Mouse (Mus musculus) layer of hippocampus, adult 2 months (tissue): ENCODE measurements around the gene Cnbp. TPM values are rescaled to one million over a fixed set of nuclear protein-coding genes. Genes with fewer than 3 reads are reported as not detected.
A peak's percentile ranks its signal among the peaks of the same experiment; 100 is the strongest.

Experiments used
- DNase-seq, 2 experiments: peaks; one replicate each; pipeline ENCODE4 v3.0.0; 2022; ENCODE audit warnings: low spot score in 2 of 2
- H3K27ac ChIP-seq: fragments of 200-600 bp; 2 replicates; pipeline ENCODE4 v1.8.1; 2022
- H3K4me3 ChIP-seq: fragments of 200-600 bp; 2 replicates; pipeline ENCODE4 v1.8.1; 2022; ENCODE audit warnings: mild to moderate bottlenecking
- CTCF ChIP-seq: fragments of 200-600 bp; conservative IDR thresholded peaks from 2 replicates; pipeline ENCODE4 v1.8.1; 2022; ENCODE audit warnings: antibody characterized with exemption, mild to moderate bottlenecking, moderate library complexity
- total RNA-seq, 2 experiments: library from RNA; stranded (reverse); gene quantifications; 2 replicates each; pipeline ENCODE4 v1.2.3; 2021

The Cnbp gene
- total RNA-seq, 2 experiments from 2014 or later: 255 to 275 TPM

- no peak overlapping the region for H3K4me3 ChIP-seq
- no peak for DNase-seq
- H3K27ac ChIP-seq: no peak overlapping the region
- peak; percentile 58 for TF ChIP-seq CTCF
These were observed 8.7 kb downstream of the Cnbp start for GRCm38 (mm10) chr6:87842254-87842653.

DNA sequence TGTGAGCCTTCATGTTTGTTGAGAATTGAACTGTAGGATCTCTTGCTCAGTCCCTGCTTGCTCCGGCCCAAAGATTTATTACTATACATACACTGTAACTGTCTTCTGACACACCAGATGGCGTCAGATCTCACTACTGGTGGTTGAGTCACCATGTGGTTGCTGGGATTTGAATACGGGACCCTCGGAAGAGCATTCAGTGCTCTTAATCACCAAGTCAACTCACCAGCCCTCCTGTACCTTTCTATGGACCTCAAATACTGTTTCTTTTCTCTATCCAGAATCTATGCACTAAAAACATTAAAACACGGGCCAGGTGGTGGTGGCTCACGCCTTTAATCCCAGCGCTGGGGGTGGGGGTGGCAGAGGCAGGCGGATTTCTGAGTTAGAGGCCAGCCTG, 9.3 kb downstream of the Cnbp start:
- H3K4me3 ChIP-seq: no peak overlapping the region
- DNase-seq: no peak
- no peak overlapping the region for H3K27ac ChIP-seq
- no peak for TF ChIP-seq CTCF

DNA sequence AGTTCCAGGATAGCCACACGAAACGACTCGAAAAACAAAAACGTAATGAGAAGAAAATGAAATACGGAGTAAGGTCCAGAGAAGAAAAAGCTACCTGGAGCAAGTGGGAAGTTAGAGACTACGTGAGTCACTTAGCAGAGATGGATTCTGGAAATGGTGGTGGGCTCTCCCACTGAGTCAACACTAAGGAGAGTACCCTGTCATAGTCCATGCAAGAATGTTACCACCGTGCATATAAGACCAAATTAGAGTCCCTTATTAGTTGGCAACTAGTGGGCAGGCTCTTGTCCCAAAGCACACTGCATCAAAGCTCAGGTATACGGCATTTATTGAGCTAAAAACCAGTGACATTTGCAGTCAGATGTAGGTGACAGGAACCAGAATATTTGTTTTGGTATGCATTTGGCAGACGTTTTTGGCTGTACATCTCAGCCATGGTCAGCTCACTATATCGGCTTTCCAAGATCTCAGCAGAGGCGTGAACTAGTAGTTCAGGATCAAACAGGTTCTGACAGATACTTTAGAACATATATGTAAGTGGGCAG, 11.0 kb downstream of the Cnbp start:
- no peak overlapping the region for H3K4me3 ChIP-seq
- DNase-seq: no peak
- no peak for TF ChIP-seq CTCF
- peak overlapping the region; percentile 98; the same call in 1 of the 2 replicates for H3K27ac ChIP-seq

- TF ChIP-seq CTCF: peak; percentile 36
These were observed 12.2 kb downstream of the Cnbp start, which contains the start of gene Isy1 for GRCm38 (mm10) chr6:87838551-87839197. Gene Isy1, minus strand, starts transcription at chr6:87838798.

GRCm38 (mm10) chr6:87835695-87836094, 15.2 kb downstream of the Cnbp start, which contains the start of gene Gm45140:
Gene Gm45140, minus strand, starts transcription at chr6:87835795.
- no peak for TF ChIP-seq CTCF
- Histone ChIP-seq H3K4me3 (no peak within 1 kb of the TSS), H3K27ac (no peak within 1 kb of the TSS)
- DNase-seq: no peak

More at GRCm38 (mm10) chr6:87838551-87839197, 12.2 kb downstream of the Cnbp start, which contains the start of gene Isy1:
- H3K27ac ChIP-seq: peak within 1 kb of the TSS; percentile 98
- DNase-seq: peak; percentile 96 to 97
- peak within 1 kb of the TSS; percentile 82 for H3K4me3 ChIP-seq

- no peak overlapping the region for H3K4me3 ChIP-seq
- no peak for TF ChIP-seq CTCF
- no peak overlapping the region for H3K27ac ChIP-seq
- no peak for DNase-seq
These were observed 30.5 kb downstream of the Cnbp start for GRCm38 (mm10) chr6:87820366-87820765.

- Histone ChIP-seq H3K27ac (no peak overlapping the region), H3K4me3 (no peak overlapping the region)
- TF ChIP-seq CTCF: no peak
- no peak for DNase-seq
These were observed 36.4 kb downstream of the Cnbp start for GRCm38 (mm10) chr6:87814486-87814885.

DNA sequence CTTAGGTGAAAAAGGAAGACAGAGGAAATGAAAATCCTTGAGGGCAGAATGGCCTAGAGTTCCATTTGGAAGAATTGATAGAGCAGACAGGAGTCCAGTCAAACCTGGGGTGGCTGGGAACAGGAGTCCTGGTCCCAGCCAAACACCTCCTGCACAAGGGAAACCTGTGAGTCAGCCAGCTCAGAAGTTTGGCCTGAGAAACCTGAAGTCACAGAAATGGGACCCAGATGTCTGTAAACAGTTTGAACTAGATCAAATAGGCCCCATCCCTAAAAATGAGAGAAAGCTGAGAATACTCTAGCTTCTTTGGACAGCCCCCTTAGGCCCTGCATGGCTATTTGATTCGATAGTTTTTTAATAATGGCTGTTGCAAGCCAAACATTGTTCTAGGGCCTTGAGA, 38.2 kb downstream of the Cnbp start:
- no peak for TF ChIP-seq CTCF
- Histone ChIP-seq H3K4me3 (peak overlapping the region; percentile 86; the same call in 1 of the 2 replicates), H3K27ac (peak overlapping the region; percentile 91; the same call in 1 of the 2 replicates)
- no peak for DNase-seq

DNA sequence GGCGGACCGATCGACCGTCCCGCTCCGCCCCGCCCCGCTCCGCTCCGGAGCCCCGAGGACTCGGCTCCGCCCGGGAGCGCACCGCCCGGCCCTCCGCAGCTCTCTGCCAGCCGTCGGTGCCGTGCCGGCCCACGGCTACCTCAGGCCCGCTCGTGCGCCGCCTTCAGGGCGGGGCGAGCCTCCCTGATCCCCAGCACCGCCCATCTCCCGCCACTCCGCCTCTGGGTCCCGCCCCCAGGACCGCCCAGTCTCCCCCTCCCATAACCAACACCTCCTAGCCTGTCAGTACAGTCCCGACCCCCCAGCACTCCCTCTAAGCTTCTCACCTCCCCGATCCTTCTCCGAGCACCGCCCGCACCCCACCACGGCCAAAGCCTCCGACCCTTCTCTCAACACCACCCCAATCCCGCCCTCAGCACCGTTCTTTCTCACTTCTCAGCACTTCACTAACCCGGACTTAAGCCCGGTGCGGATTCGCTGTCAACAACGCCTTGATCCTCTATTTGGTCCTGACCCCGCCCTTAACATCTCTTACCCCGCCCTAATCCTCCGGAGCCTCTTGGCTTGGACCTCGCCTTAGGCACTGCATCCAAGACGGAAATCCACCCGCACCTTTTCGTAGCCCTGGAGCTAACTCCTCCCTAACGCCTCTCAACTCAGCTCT, 39.1 kb downstream of the Cnbp start, which contains the start of gene Rab43:
Rab43 (minus strand) TSS at position 490 of the 664 bp plus-strand sequence.
- DNase-seq: peak; percentile 86 to 91
- TF ChIP-seq CTCF: peak; percentile 56
- peak within 1 kb of the TSS; percentile 91 for H3K27ac ChIP-seq
- peak within 1 kb of the TSS; percentile 86 for H3K4me3 ChIP-seq

DNA sequence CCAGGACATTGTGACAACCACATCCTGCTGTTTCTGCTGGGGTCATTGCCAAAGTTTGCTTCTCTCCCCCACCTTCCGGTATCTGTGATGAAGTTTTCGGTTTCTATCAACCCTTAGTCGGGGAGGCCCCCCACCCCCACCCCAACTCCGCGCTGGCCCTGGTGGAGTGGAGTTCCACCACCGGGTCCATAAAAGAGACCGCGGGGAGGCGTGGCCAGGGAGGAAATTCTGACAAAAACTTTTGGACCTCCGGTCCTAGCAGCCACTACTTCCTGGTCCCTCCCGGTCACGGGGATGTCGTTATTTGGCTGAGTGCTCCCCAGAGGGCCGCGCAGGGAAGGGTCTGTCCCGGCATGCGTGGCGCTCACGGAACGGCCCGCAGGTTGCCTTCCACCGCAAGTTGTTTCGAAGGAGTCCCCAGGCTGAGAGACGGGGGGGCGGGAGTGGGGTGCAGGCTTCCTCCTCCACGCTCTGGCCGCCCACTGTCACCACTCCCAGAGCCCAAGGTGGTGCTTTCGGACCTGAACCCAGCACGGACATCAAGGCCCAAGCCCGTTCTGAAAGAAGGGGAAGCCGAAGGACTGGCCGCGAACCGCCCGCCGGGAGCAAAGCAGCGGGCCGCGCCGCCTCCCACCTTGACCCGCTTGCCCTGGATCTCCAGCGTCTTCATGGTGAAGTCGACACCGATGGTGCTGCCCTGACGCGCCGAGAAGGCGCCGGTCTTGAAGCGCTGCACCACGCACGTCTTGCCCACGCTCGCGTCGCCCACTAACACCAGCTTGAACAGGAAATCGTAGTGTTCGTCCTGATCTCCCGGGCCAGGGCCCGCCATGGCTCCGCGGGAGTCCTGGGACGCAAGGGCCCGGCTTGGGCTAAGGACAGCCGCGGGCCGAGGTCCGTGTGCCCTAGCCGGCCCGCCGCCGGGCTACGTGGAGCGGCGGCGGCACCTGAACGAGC, 39.9 kb downstream of the Cnbp start:
- peak overlapping the region; percentile 86 for H3K4me3 ChIP-seq
- peak; percentile 9 to 31 for DNase-seq

DNA sequence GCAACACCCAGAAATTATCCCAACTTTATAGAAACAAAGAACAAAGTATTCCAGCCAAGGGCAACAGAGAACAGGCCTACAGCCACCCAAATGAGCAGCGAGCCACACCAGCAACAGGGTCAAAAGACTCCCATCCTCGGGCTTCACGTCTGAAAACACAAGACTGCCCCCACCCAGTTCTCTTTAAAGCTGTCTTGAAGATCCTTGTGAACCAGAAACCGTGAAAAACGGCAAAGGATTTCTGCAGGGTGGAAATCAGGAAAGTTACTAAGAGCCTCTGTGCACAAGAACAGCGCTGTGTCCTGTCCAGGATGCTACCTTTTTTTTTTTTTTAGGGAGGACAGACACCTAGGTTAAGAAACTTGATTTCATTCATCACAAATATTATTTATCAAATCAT, 40.6 kb downstream of the Cnbp start:
- Histone ChIP-seq H3K4me3 (peak overlapping the region; percentile 86), H3K27ac (peak overlapping the region; percentile 91; the same call in 1 of the 2 replicates)
- no peak for TF ChIP-seq CTCF
- no peak for DNase-seq

More for the DNA sequence above, 39.9 kb downstream of the Cnbp start:
- no peak for TF ChIP-seq CTCF
- H3K27ac ChIP-seq: peak overlapping the region; percentile 91

DNA sequence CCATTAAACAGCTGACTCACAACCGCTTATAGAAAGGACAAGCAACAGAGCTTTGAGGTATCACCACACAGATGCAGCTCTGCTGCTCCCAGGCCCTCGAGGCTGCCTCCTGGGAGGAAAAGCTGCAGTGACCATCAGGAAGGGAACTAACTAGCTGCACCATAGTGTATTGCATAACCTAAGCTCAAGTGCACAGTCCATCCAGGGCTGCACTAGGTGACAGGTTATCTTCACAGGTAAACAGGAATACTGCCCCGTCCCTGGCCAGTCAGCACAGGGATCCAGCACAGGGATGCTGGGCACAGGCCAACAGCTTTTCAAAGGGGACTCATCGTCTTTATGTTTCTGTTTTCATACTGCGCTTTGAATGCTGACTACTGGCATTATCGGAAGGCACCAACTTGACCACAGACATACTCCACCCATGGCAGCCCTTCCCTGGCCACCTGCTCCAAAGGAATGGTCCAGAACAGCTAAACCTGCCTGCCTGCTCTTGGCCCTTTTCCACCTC, 41.2 kb downstream of the Cnbp start:
- DNase-seq: no peak
- H3K27ac ChIP-seq: no peak overlapping the region
- no peak for TF ChIP-seq CTCF
- H3K4me3 ChIP-seq: no peak overlapping the region; the same call in 1 of the 2 replicates
